Mouse (Mus musculus): ENCODE measurements around the gene Frmd4a.

DNA sequence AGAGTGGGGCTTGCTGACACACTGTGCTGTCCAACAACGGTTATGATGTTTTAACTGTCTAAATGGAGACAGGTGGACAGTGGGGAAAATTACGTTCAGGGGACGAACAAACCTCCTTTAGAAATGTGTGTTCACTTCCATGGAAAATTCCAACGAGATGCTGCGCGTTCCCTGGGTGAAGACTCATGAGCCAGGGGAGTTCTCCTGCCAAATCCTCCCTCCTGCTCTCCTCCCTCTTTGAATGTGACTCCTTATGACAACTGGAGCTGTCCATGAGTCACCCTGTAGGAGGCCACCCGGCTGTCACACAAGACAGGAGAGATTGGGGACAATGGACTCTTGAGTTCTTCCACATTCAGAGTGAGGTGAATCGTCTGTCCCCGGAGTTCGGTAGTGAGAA is 486.9 kb downstream of the Frmd4a start:
- TF ChIP-seq POLR2A (IDR thresholded peaks at IDR 0.05; ENCODE audit: borderline replicate concordance, extremely low read depth, insufficient read depth, insufficient read length, poor library complexity, severe bottlenecking): no peak
- no peak for TF ChIP-seq CTCF (IDR thresholded peaks at IDR 0.05; ENCODE audit: borderline replicate concordance, extremely low read depth, insufficient read depth, insufficient read length)
